ENCODE assay signal across 9 mouse cellular contexts in the genomic region with DNA sequence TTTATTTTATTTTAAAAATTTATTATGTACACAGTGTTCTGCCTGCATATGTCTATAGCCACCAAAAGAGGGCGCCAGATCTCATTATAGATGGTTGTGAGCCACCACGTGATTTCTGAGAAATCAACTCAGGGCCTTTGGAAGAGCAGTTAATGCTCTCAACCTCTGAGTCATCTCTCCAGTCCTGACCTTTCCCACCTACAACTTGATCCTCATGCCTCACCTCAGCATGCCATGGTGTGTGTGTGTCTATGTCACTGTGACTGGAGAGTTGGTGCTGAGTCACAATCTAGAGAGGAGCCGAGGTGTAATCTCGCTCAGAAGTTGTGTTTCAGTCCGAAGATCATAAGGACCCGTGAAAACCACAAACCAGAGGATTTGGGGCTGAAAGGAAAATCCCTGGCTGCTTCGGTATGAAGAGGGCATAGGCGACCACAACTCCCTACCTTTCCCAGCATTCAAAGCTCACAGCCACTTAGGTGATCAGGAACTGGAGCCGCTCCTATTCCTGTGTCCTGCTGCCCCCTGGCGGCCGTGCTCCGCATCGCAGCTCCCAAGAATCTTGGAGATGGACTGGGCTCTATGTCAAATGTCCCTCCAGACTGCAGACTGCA. TPM values are rescaled to one million over a fixed set of nuclear protein-coding genes. Genes with fewer than 3 reads are reported as not detected.
DNase-seq lines count a peak whose midpoint lies in the region; ATAC-seq and TF ChIP-seq lines count a peak whose summit lies in the region.
"Had no signal": no experiment of that assay in that cellular context is flagged by ENCODE, and none has a peak within 500 bp of the region (broad histone marks: within the 10 kb centered on the region; RNA-seq: fewer than 3 reads in every experiment).

No protein-coding gene starts in this region.

- H3K9me3 ChIP-seq in lung, postnatal 0 days (ENCODE audit: low read length) = no peaks in the 10 kb centered on the region
- H3K9me3 ChIP-seq: neural tube, embryonic 13.5 days had no signal

- no peaks in the 10 kb centered on the region for H3K27me3 ChIP-seq in lung, postnatal 0 days (replicated peaks; ENCODE audit: insufficient read depth, low read length)
- H3K27me3 ChIP-seq: neural tube, embryonic 13.5 days had no signal

- H3K9ac ChIP-seq in lung, postnatal 0 days (replicated peaks; ENCODE audit: low read depth) = no peak overlapping the region
- H3K9ac ChIP-seq: neural tube, embryonic 13.5 days had no signal

- H3K27ac ChIP-seq in layer of hippocampus, adult 2 months = no peak overlapping the region
- no peak overlapping the region for H3K27ac ChIP-seq in lung, postnatal 0 days (ENCODE audit: low read length)
- H3K27ac ChIP-seq: neural tube, embryonic 13.5 days had no signal

- 25% methylated on average over 13 of the region's 13 CpGs for WGBS in lung, postnatal 0 days

- no peaks in the 10 kb centered on the region for H3K4me1 ChIP-seq in lung, postnatal 0 days (ENCODE audit: insufficient read depth, low read depth, low read length)
- H3K4me1 ChIP-seq: neural tube, embryonic 13.5 days had no signal

- H3K36me3 ChIP-seq in lung, postnatal 0 days (ENCODE audit: insufficient read depth, low read length) = no peaks in the 10 kb centered on the region
- H3K36me3 ChIP-seq: neural tube, embryonic 13.5 days had no signal

- no peak overlapping the region for H3K4me2 ChIP-seq in lung, postnatal 0 days (replicated peaks; ENCODE audit: low read depth, low read length)
- H3K4me2 ChIP-seq: neural tube, embryonic 13.5 days had no signal

- TF ChIP-seq EP300 in lung, postnatal 0 days (IDR thresholded peaks at IDR 0.05) = 0 out of 2 replicates have a peak, but pooled peaks have one; percentile 11

- peak; percentile 82 for TF ChIP-seq CTCF in layer of hippocampus, adult 2 months (conservative IDR thresholded peaks at IDR 0.05)
- peak; percentile 91 for TF ChIP-seq CTCF in lung, postnatal 0 days (IDR thresholded peaks at IDR 0.05)

- H3K4me3 ChIP-seq in layer of hippocampus, adult 2 months = no peak overlapping the region
- no peak overlapping the region for H3K4me3 ChIP-seq in lung, postnatal 0 days (ENCODE audit: low read depth, low read length)
- H3K4me3 ChIP-seq: neural tube, embryonic 13.5 days had no signal

- peak; percentile 90 for DNase-seq in adipocyte (ENCODE audit: low spot score)
- peak; percentile 83 for DNase-seq in embryo, embryonic 10 days (ENCODE audit: low spot score)
- DNase-seq in heart, adult 9 months (ENCODE audit: low spot score in 2 of 2) = peak; percentile 84 to 89
- peak; percentile 76 to 97 for DNase-seq in layer of hippocampus, adult 2 months (ENCODE audit: low spot score in 2 of 2)
- DNase-seq in lung, postnatal 0 days (ENCODE audit: low spot score) = peak; percentile 71
- DNase-seq in right cerebral cortex, adult 2 months (ENCODE audit: low spot score in 2 of 2) = peak; percentile 88 to 96
- DNase-seq in urinary bladder, postnatal 25 days (ENCODE audit: low spot score) = peak; percentile 98

- ATAC-seq in CD4-positive, CD25-positive, alpha-beta regulatory T cell, adult 4 months = peak; percentile 85
- ATAC-seq in lung, postnatal 0 days = peak; percentile 81

RNA-seq across cellular contexts. Expression of gene H2-Q1, which starts 18.5 kb away (rescaled TPM):
- polyA plus RNA-seq in CD4-positive, CD25-positive, alpha-beta regulatory T cell, adult 4 months (2017; shearing (Covaris generic)) = under 1 TPM in 1 of 2 experiments, not detected in 1; 0.13 TPM
- under 1 TPM; 0.13 to 0.47 TPM for total RNA-seq in layer of hippocampus, adult 2 months (2021)
- polyA plus RNA-seq in lung, postnatal 0 days (2015; fragmentation: Nextera tagmentation; extraction: Ambion mirVana) = 0.11 and 0.19 TPM in 2 replicates

RNA-seq across cellular contexts. Expression of gene H2-D1, which starts 39.2 kb away (rescaled TPM):
- polyA plus RNA-seq in CD4-positive, CD25-positive, alpha-beta regulatory T cell, adult 4 months (2017; shearing (Covaris generic)) = 1,000 to 10,000 TPM; 4,417 to 6,162 TPM
- total RNA-seq in layer of hippocampus, adult 2 months (2021) = 10 to 100 TPM; 15.7 to 21.2 TPM
- polyA plus RNA-seq in lung, postnatal 0 days (2015; fragmentation: Nextera tagmentation; extraction: Ambion mirVana) = 530 and 579 TPM in 2 replicates

RNA-seq across cellular contexts. Expression of gene H2-Q2, which starts 40.3 kb away (rescaled TPM):
- polyA plus RNA-seq in CD4-positive, CD25-positive, alpha-beta regulatory T cell, adult 4 months (2017; shearing (Covaris generic)) = 10 to 100 TPM in 1 of 2 experiments, 1 to 10 TPM in 1; 9.8 to 10.8 TPM
- under 1 TPM in 1 of 2 experiments, not detected in 1; 0.38 TPM for total RNA-seq in layer of hippocampus, adult 2 months (2021)
- polyA plus RNA-seq in lung, postnatal 0 days (2015; fragmentation: Nextera tagmentation; extraction: Ambion mirVana) = 10.3 and 10.4 TPM in 2 replicates
